Mouse (Mus musculus): Measurements from ENCODE around the gene Mesd.

Gene Mesd

DNA sequence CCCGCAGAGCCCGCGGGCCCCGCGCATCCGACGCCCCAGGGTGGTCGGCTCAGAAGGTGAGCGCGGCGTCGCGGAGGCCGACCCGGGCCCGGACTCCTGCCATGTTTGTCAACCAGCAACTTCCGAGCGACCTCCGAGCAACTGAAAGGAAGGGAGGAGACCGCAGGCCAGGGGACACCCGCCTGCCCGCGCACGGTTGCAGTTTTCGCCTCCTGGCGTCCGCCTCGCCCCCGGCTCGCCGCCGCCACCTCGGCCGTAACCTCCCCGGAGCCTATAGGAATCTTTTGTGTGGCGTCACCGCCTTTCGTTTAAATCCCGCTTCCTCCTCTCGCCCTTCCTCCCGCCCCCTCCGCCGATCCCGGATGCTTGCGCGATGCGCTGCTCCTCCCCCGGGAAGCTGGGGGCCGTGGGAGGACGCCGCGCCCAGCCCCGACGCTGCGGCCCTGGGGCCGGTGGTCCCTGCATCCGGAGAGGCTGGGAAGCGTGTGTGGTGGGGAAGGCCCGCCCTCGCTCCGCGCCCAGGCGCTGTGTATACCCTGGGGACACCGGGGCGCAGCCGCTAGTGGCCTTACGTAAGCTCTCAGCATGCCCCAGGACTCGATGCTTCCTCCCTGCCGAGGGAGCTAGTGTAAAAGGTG, at the start of gene Mesd, which contains the start of gene Tlnrd1:
Gene Mesd (plus strand): TSS at position 446 of the 638 bp plus-strand sequence.
Gene Tlnrd1 (minus strand): TSS at position 285 of the 638 bp plus-strand sequence.
- peak; percentile 87 to 92 for DNase-seq (ENCODE audit: low spot score in 2 of 2)

DNA sequence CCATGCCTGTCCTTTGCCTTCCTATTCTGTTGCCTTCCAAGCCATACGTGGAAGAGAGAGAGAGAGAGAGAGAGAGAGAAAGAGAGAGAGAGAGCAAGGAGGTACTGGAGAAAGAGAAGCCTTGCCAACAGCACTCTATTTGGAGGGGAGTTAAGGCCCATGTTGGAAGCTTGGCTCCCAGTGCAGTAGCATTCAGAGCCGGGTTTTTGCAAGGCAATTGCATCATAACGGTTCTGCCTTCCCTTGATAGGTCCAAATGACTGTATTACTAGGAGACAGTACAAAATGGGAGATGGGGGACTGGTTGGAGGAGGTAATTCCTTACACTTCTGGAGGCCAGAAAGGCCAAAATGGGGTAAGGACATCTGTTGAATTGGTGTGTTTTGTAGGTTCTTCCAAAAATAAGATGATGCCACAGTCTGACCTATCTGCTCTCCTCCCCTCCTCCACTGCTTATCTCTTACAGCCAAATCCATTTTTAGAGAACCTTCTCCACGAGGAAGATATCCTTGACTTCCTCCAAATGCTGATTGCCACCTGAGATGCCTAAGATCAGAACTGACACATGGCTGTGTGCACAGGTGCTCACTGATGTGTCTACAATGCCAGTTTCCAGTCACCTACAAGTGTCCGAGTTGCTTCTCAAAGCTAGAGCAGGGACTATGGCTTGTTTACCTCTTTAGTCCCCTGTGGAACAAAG, 45.6 kb upstream of the Mesd start:
- DNase-seq (ENCODE audit: low spot score in 2 of 2): no peak

DNA sequence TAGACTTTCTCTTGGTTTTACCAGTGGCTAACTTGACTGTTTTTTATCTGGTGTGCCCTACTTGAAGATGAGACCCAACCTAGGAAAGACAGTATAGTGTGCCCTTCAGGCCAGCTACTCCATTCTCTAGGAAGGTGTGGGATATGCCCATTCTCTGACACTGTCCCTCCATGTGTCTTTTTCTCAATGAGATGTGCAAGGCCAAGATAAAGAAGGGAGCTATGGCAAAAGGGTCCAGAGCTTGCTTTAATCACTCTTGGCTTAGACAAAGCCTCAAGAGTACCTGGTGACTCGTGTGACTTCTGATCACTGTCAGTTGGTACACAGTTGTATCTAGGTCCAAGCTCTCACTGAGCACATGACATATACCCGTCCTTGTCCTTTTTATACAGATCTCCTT, 44.2 kb upstream of the Mesd start:
- DNase-seq (ENCODE audit: low spot score in 2 of 2): no peak

DNA sequence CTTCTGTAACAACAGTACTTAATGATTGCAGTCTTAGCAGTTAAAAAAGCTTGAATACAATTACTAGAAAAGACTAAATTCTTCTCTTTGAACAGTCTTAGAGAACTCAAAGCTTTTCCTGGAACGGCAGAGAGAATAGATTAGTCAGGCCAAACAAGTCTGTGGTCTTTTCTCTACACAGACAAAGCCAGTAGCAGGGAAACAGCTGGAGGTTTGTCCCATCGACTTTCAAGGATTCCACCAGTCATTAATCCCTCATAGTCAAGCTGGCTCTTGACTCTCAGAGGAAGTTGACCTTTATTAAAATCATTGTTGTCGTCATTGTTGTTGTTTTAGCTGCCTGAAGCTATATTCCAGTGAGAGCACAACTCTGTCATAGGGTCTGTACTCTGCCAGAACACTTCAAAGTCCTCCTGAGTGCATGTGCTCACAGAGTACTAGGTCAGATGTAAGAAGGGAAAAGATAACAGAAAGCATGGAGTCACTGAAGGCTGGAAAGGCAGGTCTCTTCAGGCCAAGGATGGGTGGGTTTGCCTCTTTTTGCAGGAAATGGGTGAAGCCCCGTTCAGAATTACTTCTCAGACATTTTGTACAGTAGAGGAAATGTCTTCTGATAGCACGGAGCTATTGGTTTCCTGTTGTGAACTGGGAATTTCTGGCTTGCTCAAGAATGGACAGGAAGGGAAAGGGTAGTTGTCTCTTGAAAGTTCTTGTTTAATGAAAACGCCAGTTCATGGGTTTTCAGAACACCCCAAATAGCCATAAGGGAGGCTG, 41.6 kb upstream of the Mesd start:
- DNase-seq (ENCODE audit: low spot score in 2 of 2): no peak

DNA sequence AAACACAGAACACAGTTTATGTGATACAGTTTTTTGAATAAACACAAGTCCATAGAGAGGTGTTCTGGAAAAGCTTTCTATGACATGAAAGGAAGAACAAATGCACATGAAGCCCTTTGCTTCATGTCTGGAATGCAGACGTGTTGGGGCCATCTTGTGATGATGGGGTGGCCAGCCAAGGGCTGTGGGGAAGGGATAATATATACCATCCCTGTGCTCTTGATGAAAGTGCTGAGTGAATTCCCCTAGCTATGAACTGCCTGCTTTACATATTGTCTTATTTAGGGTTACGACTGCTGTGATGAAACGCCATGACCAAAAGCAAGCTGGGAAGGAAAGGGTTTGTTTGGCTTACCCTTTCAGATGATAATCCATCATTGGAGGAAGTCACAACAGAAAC, 39.5 kb upstream of the Mesd start:
- no peak for DNase-seq (ENCODE audit: low spot score in 2 of 2)

DNA sequence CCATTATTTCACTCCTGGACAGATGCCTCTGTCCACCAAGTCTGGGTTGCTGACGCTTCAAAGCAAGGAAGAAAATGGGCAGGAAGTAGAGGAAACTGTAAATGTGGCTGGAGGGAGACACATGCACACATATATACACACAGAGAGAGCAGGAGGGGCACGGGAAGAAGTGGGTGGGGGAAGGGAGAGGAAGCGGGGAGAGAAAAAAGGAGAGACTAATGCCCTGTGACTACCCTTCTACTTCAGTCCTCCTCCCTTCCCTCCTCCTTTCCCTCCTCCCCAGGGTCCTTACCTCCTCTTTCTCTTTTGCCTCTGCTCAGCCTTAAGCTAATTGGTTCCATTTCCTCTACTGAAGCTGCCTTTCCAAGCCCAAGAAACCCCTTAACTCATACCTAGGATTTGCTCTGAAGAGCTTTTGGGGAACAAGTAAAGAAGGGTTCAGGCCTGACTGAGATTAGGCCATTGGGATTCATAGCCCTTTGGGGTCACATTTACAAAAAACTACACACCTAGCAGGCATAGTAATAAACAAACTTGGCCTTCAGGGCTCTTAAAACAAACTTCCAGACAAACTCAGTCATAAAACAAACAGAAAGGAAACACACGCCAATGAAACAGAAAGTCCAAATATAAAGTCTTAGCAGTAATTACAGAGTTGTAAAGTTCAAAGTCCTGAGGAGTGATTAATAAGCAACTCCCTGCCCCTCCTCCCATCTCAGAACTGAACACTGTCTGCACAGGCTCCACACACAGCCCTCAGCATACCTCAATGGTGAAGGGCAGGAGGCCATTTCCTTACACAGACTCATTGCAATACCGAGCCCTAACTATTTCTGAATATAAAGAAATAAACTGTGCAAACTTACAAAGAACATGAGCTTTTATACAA, 36.8 kb upstream of the Mesd start:
- DNase-seq (ENCODE audit: low spot score in 2 of 2): no peak

DNA sequence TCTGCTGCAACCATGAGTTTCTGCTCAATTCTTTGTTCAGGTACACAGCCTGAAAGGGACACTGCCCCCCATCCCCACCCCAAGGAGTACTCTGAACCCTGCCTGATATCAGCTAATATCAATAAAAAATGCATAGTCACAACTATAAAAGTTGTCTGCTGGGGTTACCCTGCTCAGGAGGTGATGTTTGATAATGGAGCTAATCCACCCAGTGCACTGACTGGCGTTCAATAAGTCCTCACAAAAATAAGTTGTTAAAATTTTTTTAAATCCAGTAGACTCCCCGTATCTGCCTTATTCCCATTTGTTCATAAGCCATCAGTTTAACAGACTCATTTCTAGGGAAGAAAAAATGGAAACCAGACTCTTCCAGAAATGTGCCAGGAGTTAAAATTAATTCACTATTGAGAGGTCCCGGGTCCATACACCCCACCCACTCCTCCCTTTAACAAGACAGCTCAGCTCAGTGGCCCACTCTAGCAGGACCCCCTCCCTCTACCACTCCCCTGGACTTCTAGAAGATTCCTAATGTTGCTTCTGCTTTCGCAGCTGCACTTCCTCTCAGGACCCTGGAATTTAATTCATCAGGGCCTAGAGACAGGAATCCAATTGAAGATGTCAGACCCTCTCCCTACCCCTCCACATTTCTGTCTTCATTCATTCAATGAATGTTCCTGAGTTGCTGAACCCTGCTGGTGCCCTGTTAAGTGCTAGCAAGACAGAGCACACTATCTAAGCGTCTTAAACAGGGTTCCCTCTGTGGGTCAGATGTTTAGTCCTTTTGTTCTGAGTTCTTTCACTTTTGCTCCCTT, 32.5 kb upstream of the Mesd start:
- no peak for DNase-seq (ENCODE audit: low spot score in 2 of 2)

DNA sequence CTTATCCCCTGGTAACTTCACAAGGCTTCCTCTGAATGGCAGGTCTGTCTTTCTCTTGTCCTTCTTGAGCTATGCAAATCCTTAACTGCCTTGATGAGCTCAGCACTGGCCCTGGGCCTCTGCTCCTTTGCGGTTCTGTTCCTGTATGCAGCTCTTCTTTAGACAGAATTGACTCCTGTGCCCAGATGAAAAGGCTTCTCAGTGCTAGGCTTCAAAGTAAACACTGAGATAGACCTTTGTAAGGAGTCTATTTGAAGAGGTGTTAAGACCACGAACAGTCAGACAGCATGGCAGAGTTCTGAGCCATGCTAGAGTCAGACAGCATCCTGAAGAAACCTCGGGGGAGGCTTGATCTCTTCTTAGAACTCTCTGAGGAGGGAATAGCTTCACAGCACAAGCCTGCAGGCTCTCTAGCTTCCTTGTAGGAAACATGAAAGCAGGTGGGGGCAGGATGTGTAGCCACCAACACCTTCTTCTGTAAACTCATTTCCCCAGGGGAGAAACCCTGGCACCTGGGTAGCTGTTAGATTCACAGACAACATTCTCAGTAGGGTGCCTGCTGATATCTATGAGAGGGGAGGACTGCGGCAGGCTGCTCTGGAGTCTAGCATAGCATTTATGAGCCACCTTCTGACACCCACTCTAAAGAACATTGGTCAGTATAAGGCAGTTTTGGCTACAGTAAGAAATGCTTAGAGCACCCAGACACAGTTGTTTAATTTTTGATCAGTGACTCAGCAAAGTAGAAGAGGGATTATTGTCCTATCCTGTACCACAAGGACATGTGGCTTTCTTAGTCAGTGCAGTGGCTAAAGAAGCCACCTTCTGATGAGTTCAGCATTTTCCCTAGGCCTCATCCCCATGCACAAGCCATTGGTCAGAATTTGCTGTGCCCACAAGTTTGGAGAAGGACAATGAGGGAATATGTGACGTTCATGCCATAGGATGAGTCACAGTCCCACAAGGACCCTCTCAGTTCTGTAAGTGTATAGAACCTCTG, 31.6 kb upstream of the Mesd start:
- no peak for DNase-seq (ENCODE audit: low spot score in 2 of 2)

DNA sequence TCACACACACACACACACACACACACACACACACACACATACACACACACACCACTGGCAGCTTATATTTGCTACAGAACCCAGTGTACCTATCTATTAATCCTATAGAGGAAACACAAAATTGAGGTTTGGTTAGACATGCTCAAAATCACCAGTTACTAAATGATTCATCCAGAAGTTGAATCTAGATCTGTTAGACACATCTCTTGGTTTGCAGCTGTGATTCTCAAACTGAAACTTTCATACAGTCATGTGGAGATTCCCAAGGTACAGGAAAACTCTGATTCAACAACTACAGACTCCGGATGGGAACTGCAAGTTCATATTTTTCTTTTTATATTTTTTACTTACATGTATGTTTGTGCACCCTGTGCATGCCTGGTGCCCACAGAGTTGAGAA, 29.1 kb upstream of the Mesd start:
- no peak for DNase-seq (ENCODE audit: low spot score in 2 of 2)

DNA sequence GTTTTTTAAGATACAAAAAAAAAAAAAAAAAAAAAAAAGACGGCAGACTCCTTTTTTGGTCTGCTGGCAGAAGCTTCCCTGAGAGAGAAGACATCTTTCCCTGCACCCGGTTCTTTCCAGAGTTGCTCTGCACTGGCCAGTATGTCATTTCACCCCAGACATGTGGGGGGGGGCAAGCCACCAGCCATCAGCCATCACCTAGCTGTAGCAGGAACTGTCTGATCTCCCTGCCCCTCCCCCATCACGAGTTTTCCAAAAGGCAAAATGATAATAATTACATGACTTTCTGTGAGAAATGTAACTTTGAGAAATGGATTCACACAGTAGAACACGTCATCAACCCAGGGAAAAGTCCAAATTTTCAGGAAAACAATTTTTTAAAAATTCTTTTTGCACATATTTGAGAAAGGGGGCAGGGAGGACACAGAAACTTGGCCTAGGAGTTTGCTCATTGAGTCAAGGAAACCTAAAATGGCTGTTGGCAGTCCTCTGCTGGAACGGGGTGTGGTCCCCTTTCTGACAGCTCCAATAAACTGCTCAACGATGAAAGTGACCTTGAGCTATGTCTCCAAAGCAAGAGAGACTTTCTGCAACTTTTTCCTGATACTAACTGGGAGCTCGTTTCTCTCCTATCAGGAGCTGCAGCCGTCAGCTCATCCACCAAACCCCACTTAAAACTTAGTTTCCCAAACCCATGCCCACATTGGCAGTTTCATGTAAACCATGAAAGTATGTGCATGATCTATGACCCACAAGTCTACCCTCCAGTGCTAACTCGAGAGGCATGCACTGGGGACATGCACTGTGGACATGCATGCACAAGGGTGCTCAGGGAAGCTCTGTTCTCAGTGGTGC, 27.7 kb upstream of the Mesd start:
- DNase-seq (ENCODE audit: low spot score in 2 of 2): no peak

DNA sequence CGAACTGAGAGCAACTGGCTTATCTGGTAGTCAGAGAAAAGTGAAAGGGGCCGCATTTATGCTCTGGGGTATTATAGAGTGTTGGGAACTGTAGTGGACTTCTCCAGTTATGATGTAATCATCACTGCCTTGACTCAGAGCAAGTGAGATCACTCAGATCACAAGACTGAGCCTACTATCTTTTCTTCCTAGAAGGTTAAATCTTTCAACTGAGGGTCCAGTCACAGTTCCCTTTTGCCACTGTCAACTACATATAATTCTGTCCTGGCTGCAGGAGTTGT, 27.1 kb upstream of the Mesd start:
- no peak for DNase-seq (ENCODE audit: low spot score in 2 of 2)

DNA sequence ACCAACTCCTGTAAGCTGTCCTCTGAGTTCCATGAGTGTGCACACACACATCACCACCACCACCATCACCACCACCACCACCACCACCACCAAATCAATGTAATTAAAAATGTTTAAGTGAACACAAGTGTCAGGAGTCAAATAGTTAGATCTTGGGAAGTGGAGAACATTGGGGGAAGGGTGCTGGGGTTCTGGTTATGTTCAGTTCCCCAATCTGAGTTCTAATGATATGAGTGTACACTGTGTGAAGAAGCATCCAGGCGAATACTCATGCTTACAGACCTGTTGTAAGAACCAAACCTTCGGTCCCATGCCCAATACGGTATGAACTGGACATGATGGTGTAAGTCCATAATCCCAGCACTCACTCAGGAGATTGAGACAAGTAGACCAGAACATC, 26.3 kb upstream of the Mesd start:
- no peak for DNase-seq (ENCODE audit: low spot score in 2 of 2)

DNA sequence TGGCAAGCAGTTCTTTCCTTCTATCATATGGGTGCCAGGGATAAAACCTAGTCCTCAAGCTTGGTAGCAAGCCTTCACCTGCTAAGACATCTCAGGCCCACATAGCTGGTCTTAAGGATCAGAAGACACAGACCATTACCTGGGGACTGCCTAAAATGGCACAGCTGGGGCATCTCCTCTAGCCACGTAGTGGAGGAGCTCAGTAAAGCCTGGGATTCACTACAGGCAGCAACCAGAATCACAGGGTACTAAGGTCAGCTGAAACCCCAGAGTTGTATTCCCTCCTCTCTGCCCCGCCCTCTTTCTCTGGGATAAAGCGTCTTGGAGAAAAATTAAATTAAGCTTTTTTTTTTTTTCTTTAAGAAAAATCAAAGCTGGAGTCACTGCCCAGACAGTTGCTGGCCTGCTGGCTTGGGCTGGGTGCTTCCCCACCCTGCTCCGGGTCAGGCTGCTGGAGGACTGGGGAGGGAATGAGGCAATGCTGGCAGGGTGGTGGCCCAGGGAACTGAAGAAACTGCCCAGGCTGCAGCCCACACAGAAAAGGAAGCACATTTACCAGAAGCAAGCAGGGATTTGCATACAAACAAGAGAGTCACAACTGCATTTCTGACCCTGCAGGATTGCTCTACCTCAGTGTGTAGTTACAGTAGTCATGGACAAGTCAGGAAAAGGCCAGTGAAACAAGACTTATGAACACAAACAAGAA, 24.7 kb upstream of the Mesd start:
- no peak for DNase-seq (ENCODE audit: low spot score in 2 of 2)

DNA sequence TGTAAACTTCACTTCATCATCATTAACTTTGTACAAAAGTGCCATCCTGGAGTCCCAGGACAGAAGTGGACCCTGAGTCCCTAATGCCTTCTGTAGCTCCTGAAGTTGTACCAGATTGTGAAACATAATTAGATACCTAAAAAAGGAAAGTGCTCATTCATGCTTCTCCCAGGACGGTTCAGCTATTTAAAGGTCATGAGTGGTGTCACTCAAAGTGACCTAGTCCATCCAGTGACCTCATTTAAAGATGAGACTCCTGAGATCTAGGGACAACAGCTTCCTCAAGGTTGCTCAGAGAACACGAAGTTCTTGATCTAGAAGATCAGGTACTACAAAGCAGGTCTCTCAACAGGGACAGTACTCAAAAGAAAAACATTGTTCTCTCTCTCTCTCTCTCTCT, 20.7 kb upstream of the Mesd start:
- DNase-seq (ENCODE audit: low spot score in 2 of 2): no peak

DNA sequence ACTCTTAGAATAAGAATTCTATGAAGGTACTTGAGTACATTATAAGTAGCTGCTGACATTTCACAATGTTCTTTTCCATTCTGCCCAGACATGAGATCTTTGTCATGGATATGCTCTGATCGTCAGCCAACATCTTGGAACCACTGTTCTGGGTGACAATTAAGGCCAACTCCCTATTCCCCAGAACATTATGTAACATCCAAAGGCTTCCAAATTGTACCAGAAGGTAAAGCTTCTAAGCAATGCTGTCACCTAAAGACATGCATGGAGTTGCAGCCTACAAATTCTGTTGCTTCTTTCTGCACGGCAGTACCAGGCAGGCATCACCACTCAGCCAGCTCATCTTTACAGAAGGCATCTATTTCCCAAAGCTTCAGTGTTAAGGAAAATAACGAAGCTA, 16.1 kb upstream of the Mesd start:
- DNase-seq (ENCODE audit: low spot score in 2 of 2): no peak

DNA sequence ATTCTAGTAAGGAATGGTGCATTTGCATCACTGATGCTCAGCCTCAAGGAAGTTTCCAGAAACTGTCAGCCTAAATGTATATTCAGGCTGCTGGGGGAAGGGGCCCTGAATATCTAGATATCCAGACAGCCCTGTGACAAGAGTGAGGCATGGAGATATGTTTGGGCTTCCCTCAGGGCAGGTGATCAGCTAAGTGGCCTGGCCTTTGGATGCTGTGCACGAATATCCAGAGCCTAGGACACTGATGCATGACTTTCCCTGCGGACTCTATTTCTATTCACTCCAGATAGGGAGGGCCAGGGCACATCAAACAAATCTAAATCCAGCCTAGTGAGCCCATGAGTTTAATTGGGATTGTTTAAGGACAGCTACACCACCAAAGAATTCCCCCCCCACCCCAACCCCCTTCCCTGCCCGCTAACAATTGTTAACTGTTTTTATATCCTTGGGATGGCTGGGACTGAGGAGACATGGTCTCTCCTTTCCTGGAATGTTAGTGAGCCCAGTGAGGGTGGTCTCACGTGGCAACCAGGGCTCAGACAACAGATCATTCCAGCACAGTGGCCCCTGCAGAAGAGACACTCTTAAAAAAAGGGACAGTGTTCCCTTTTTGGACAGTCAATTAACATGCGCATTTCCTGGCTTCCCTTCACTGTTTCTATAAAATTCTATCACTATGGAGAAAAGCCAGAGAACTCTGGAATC, 14.3 kb upstream of the Mesd start:
- DNase-seq (ENCODE audit: low spot score in 2 of 2): no peak

DNA sequence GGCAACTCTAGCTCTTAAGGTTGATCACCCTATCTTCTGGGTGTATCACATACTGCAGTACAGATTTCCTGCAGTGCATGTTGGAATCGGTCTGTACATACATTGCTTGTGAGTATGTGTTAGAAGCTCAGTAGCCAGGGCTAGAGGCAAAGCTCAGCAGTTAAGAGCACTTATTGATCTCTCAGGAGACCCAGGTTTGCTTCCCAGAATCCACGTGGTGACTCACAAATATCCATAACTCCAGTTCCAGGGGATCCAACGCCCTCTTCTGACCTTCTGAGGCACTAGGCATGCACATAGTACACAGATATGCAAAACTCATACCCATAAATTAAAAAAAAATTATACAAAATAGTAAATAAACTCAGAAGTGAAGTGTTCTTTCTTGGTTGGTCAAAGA, 7.2 kb upstream of the Mesd start:
- no peak for DNase-seq (ENCODE audit: low spot score in 2 of 2)

All from right cerebral cortex, postnatal 36 days (tissue).